Mouse (Mus musculus): ENCODE measurements around the gene Ubn1. TPM values are rescaled to one million over a fixed set of nuclear protein-coding genes. Genes with fewer than 3 reads are reported as not detected.

Ubn1 gene
- total RNA-seq (2023), result 10 to 100 TPM; 68.3 to 82.6 TPM

GRCm38 (mm10) chr16:5049774-5050234, at the start of gene Ubn1, which contains the start of gene Glyr1:
Gene Ubn1, plus strand, starts transcription at chr16:5050057.
Gene Glyr1, minus strand, starts transcription at chr16:5049863.

GRCm38 (mm10) chr16:5007067-5007466, 42.8 kb upstream of the Ubn1 start, which contains the start of gene Smim22:
Gene Smim22, plus strand, starts transcription at chr16:5007288.

GRCm38 (mm10) chr16:5013054-5013838, 36.6 kb upstream of the Ubn1 start, which contains the start of gene Rogdi:
Gene Rogdi, minus strand, starts transcription at chr16:5013553.

GRCm38 (mm10) chr16:5132401-5132801, 82.5 kb downstream of the Ubn1 start, which contains the start of gene Ppl:
Gene Ppl, minus strand, starts transcription at chr16:5132421.

Other genes with a start within 250 kb of the Ubn1 start
- not detected for gene 4930562C15Rik, start 214.6 kb upstream of the Ubn1 start, total RNA-seq (2023)
- gene Ubald1, start 169.7 kb upstream of the Ubn1 start, total RNA-seq (2023), result 10 to 100 TPM; 52.9 to 56.4 TPM
- gene Mgrn1, start 163.8 kb upstream of the Ubn1 start, total RNA-seq (2023), result 10 to 100 TPM; 55.5 to 60.1 TPM
- 10 to 100 TPM; 27.8 to 34.6 TPM for gene Nudt16l1, start 111.3 kb upstream of the Ubn1 start, total RNA-seq (2023)
- gene Anks3, start 85.9 kb upstream of the Ubn1 start, total RNA-seq (2023), result 10 to 100 TPM; 39.8 to 47.6 TPM
- gene Sept12, start 52.2 kb upstream of the Ubn1 start, total RNA-seq (2023), result not detected
- gene Smim22, start 42.8 kb upstream of the Ubn1 start, total RNA-seq (2023), result not detected
- 100 to 1,000 TPM; 232 to 265 TPM for gene Rogdi, start 36.5 kb upstream of the Ubn1 start, total RNA-seq (2023)
- gene Glyr1, start 194 bp upstream of the Ubn1 start, total RNA-seq (2023), result 100 to 1,000 TPM; 142 to 143 TPM
- gene Ppl, start 82.4 kb downstream of the Ubn1 start, total RNA-seq (2023), result under 1 TPM in 1 of 2 experiments, not detected in 1; 0.18 TPM
- not detected for gene Sec14l5, start 97.1 kb downstream of the Ubn1 start, total RNA-seq (2023)
- 10 to 100 TPM; 30.3 to 37.4 TPM for gene Nagpa, start 154.0 kb downstream of the Ubn1 start, total RNA-seq (2023)
- gene AU021092, start 172.2 kb downstream of the Ubn1 start, total RNA-seq (2023), result not detected
- gene Alg1, start 183.6 kb downstream of the Ubn1 start, total RNA-seq (2023), result 10 to 100 TPM; 10.6 to 17.9 TPM
- 1 to 10 TPM; 4.1 to 5.4 TPM for gene Eef2kmt, start 205.9 kb downstream of the Ubn1 start, total RNA-seq (2023)

Data from neutrophil, adult 59 days (primary cell).